Mouse (Mus musculus) kidney, embryonic 15.5 days (tissue): ENCODE results near the gene Carnmt1. TPM values are rescaled to one million over a fixed set of nuclear protein-coding genes. Genes with fewer than 3 reads are reported as not detected.
A peak's percentile ranks its signal among the peaks of the same experiment; 100 is the strongest.

Source experiments
- ATAC-seq: fragments of 200-750 bp; cut with Nextera tagmentation; replicated peaks from 2 replicates; pipeline ENCODE4 v1.8.0; 2017; ENCODE audit warnings: moderate TSS enrichment; ENCODE audit not compliant: low FRiP score
- H3K27ac ChIP-seq: fragments of 300-500 bp; sonication (generic); 2 replicates; pipeline ENCODE4 v1.5.1; 2015; ENCODE audit warnings: mild to moderate bottlenecking, inconsistent platforms
- H3K27me3 ChIP-seq: fragments of 300-500 bp; sonication (generic); 2 replicates; pipeline ENCODE4 v1.6.1; 2015; ENCODE audit warnings: inconsistent platforms
- H3K36me3 ChIP-seq: fragments of 300-500 bp; sonication (generic); 2 replicates; pipeline ENCODE4 v1.6.1; 2015; ENCODE audit warnings: inconsistent platforms
- H3K4me1 ChIP-seq: fragments of 300-500 bp; sonication (generic); 2 replicates; pipeline ENCODE4 v1.6.1; 2015; ENCODE audit warnings: inconsistent platforms
- H3K4me2 ChIP-seq: fragments of 300-500 bp; sonication (generic); 2 replicates; pipeline ENCODE4 v1.6.1; 2015; ENCODE audit warnings: moderate library complexity, mild to moderate bottlenecking, inconsistent platforms
- H3K4me3 ChIP-seq: fragments of 300-500 bp; sonication (generic); replicated peaks from 2 replicates; pipeline ENCODE4 v1.5.1; 2015; ENCODE audit warnings: mild to moderate bottlenecking, inconsistent platforms
- H3K9ac ChIP-seq: fragments of 300-500 bp; sonication (generic); 2 replicates; pipeline ENCODE4 v1.6.1; 2015; ENCODE audit warnings: mild to moderate bottlenecking, inconsistent platforms
- H3K9me3 ChIP-seq: fragments of 300-500 bp; sonication (generic); replicated peaks from 2 replicates; pipeline ENCODE4 v1.6.1; 2016; ENCODE audit warnings: inconsistent platforms
- WGBS: fragments of 180-500 bp; shearing (Covaris S2); methylation state at CpG from one replicate; pipeline ENCODE4 v1.1.7; 2015; ENCODE audit warnings: mixed read lengths; 5-methylcytosine and 5-hydroxymethylcytosine counted together
- polyA plus RNA-seq: library from polyadenylated mRNA; unstranded; fragments of >200 nt; fragmentation: Nextera tagmentation; extraction: Ambion mirVana; gene quantifications from 2 replicates; pipeline ENCODE4 v1.2.1, GENCODE M21; 2015

The Carnmt1 gene
- 32.8 and 35.2 TPM in 2 replicates for polyA plus RNA-seq

- H3K27me3 ChIP-seq, result no peaks in the 10 kb centered on the region
- H3K27ac ChIP-seq, result peak within 1 kb of the TSS; percentile 88
- H3K36me3 ChIP-seq, result no peaks in the 10 kb centered on the region
- H3K4me2 ChIP-seq, result peak within 1 kb of the TSS; percentile 56
- no peaks in the 10 kb centered on the region for H3K9me3 ChIP-seq
- ATAC-seq, result peak; percentile 97
- H3K4me3 ChIP-seq, result peak within 1 kb of the TSS; percentile 90
- H3K9ac ChIP-seq, result peak within 1 kb of the TSS; percentile 90
- under 1% methylated on average over 51 of the region's 58 CpGs for WGBS
- H3K4me1 ChIP-seq, result peaks cover 27% of the 10 kb centered on the region
Measured at GRCm38 (mm10) chr19:18670608-18671007, at the start of gene Carnmt1. TSS of gene Carnmt1 (plus strand) at chr19:18670764.

- no peak overlapping the region for H3K4me3 ChIP-seq
- H3K4me1 ChIP-seq, result peaks cover 12% of the 10 kb centered on the region; the same call in 1 of the 2 replicates
- no peak overlapping the region for H3K9ac ChIP-seq
- H3K4me2 ChIP-seq, result no peak overlapping the region
- no peak overlapping the region for H3K27ac ChIP-seq
- no peak for ATAC-seq
- H3K27me3 ChIP-seq, result no peaks in the 10 kb centered on the region
- no peaks in the 10 kb centered on the region for H3K9me3 ChIP-seq
- no peaks in the 10 kb centered on the region for H3K36me3 ChIP-seq
- 65% methylated on average over 2 of the region's 2 CpGs for WGBS
Measured at GRCm38 (mm10) chr19:18623894-18624293, 46.7 kb upstream of the Carnmt1 start.

GRCm38 (mm10) chr19:18629589-18629988 lies 41.0 kb upstream of the Carnmt1 start:
- H3K27ac ChIP-seq, result peak overlapping the region; percentile 95
- H3K36me3 ChIP-seq, result no peaks in the 10 kb centered on the region
- peaks cover 34% of the 10 kb centered on the region for H3K4me1 ChIP-seq
- no peak overlapping the region for H3K9ac ChIP-seq
- peak overlapping the region; percentile 70 for H3K4me2 ChIP-seq
- WGBS, result 78% methylated on average over 1 of the region's 1 CpGs
- ATAC-seq, result no peak; the same call in 1 of the 2 replicates
- peak overlapping the region; percentile 93; the same call in 1 of the 2 replicates for H3K4me3 ChIP-seq
- no peaks in the 10 kb centered on the region for H3K27me3 ChIP-seq
- H3K9me3 ChIP-seq, result no peaks in the 10 kb centered on the region

GRCm38 (mm10) chr19:18630221-18631119 lies 40.1 kb upstream of the Carnmt1 start:
- H3K9me3 ChIP-seq, result no peaks in the 10 kb centered on the region
- peak overlapping the region; percentile 70 for H3K4me2 ChIP-seq
- 7% methylated on average over 17 of the region's 17 CpGs for WGBS
- no peak; the same call in 1 of the 2 replicates for ATAC-seq
- H3K36me3 ChIP-seq, result no peaks in the 10 kb centered on the region
- no peaks in the 10 kb centered on the region for H3K27me3 ChIP-seq
- H3K4me3 ChIP-seq, result peak overlapping the region; percentile 93
- peak overlapping the region; percentile 89 for H3K9ac ChIP-seq
- H3K4me1 ChIP-seq, result peaks cover 34% of the 10 kb centered on the region
- H3K27ac ChIP-seq, result peak overlapping the region; percentile 95

- ATAC-seq, result peak; percentile 69
- no peaks in the 10 kb centered on the region for H3K9me3 ChIP-seq
- H3K4me1 ChIP-seq, result peaks cover 32% of the 10 kb centered on the region
- H3K27ac ChIP-seq, result peak overlapping the region; percentile 95
- peak overlapping the region; percentile 70 for H3K4me2 ChIP-seq
- no peaks in the 10 kb centered on the region for H3K36me3 ChIP-seq
- H3K9ac ChIP-seq, result peak overlapping the region; percentile 89
- under 1% methylated on average over 34 of the region's 40 CpGs for WGBS
- H3K4me3 ChIP-seq, result peak overlapping the region; percentile 93
- no peaks in the 10 kb centered on the region for H3K27me3 ChIP-seq
Measured at GRCm38 (mm10) chr19:18631161-18631643, 39.4 kb upstream of the Carnmt1 start.

- no peaks in the 10 kb centered on the region for H3K36me3 ChIP-seq
- H3K27ac ChIP-seq, result peak within 1 kb of the TSS; percentile 95
- H3K9me3 ChIP-seq, result no peaks in the 10 kb centered on the region
- H3K9ac ChIP-seq, result peak within 1 kb of the TSS; percentile 89
- no peaks in the 10 kb centered on the region for H3K27me3 ChIP-seq
- WGBS, result under 1% methylated on average over 51 of the region's 51 CpGs
- peaks cover 30% of the 10 kb centered on the region for H3K4me1 ChIP-seq
- peak within 1 kb of the TSS; percentile 93 for H3K4me3 ChIP-seq
- H3K4me2 ChIP-seq, result peak within 1 kb of the TSS; percentile 70
- peak; percentile 98 for ATAC-seq
Measured at GRCm38 (mm10) chr19:18631644-18632219, 38.8 kb upstream of the Carnmt1 start, which contains the start of the genes Ostf1 and Nmrk1. TSS of gene Ostf1 (minus strand) at chr19:18631823. TSS of gene Nmrk1 (plus strand) at chr19:18631950.

GRCm38 (mm10) chr19:18632231-18633185 lies 38.1 kb upstream of the Carnmt1 start:
- Histone ChIP-seq H3K4me2 (peak overlapping the region; percentile 70), H3K4me3 (peak overlapping the region; percentile 93), H3K27ac (peak overlapping the region; percentile 95; the same call in 1 of the 2 replicates), H3K36me3 (no peaks in the 10 kb centered on the region), H3K9ac (peak overlapping the region; percentile 89), H3K27me3 (no peaks in the 10 kb centered on the region), H3K4me1 (peaks cover 29% of the 10 kb centered on the region), H3K9me3 (no peaks in the 10 kb centered on the region)
- ATAC-seq, result no peak
- 58% methylated on average over 13 of the region's 13 CpGs for WGBS

GRCm38 (mm10) chr19:18637954-18638353 lies 32.6 kb upstream of the Carnmt1 start:
- 85% methylated on average over 5 of the region's 5 CpGs for WGBS
- Histone ChIP-seq H3K4me1 (0 out of 2 replicates have a peak, but pooled peaks cover 8% of the 10 kb centered on the region), H3K27me3 (no peaks in the 10 kb centered on the region), H3K27ac (no peak overlapping the region), H3K4me2 (no peak overlapping the region), H3K9ac (no peak overlapping the region), H3K4me3 (no peak overlapping the region), H3K36me3 (peaks cover 3% of the 10 kb centered on the region; the same call in 1 of the 2 replicates), H3K9me3 (no peaks in the 10 kb centered on the region)
- ATAC-seq, result no peak

- no peaks in the 10 kb centered on the region for H3K27me3 ChIP-seq
- no peak overlapping the region for H3K27ac ChIP-seq
- H3K9me3 ChIP-seq, result no peaks in the 10 kb centered on the region
- no peak overlapping the region for H3K9ac ChIP-seq
- H3K4me3 ChIP-seq, result no peak overlapping the region
- WGBS, result 51% methylated on average over 5 of the region's 5 CpGs
- ATAC-seq, result no peak
- peaks cover 3% of the 10 kb centered on the region; the same call in 1 of the 2 replicates for H3K36me3 ChIP-seq
- 0 out of 2 replicates have a peak, but pooled peaks cover 6% of the 10 kb centered on the region for H3K4me1 ChIP-seq
- H3K4me2 ChIP-seq, result no peak overlapping the region
Measured at GRCm38 (mm10) chr19:18638949-18639348, 31.6 kb upstream of the Carnmt1 start.

- H3K36me3 ChIP-seq, result peaks cover 3% of the 10 kb centered on the region; the same call in 1 of the 2 replicates
- no peaks in the 10 kb centered on the region for H3K9me3 ChIP-seq
- no peak overlapping the region for H3K4me3 ChIP-seq
- no peak overlapping the region for H3K27ac ChIP-seq
- no peak for ATAC-seq
- H3K27me3 ChIP-seq, result no peaks in the 10 kb centered on the region
- no peak overlapping the region for H3K9ac ChIP-seq
- H3K4me2 ChIP-seq, result no peak overlapping the region
- 0 out of 2 replicates have a peak, but pooled peaks cover 6% of the 10 kb centered on the region for H3K4me1 ChIP-seq
- 27% methylated on average over 2 of the region's 2 CpGs for WGBS
Measured at GRCm38 (mm10) chr19:18639552-18639951, 31.0 kb upstream of the Carnmt1 start.

- H3K4me3 ChIP-seq, result no peak overlapping the region
- no peak overlapping the region for H3K4me2 ChIP-seq
- no peaks in the 10 kb centered on the region for H3K9me3 ChIP-seq
- WGBS, result 51% methylated on average over 4 of the region's 4 CpGs
- no peak overlapping the region for H3K9ac ChIP-seq
- H3K36me3 ChIP-seq, result peaks cover 3% of the 10 kb centered on the region; the same call in 1 of the 2 replicates
- no peak overlapping the region for H3K27ac ChIP-seq
- H3K4me1 ChIP-seq, result 0 out of 2 replicates have a peak, but pooled peaks cover 6% of the 10 kb centered on the region
- no peaks in the 10 kb centered on the region for H3K27me3 ChIP-seq
- ATAC-seq, result 0 out of 2 replicates have a peak, but pooled peaks have one; percentile 41
Measured at GRCm38 (mm10) chr19:18641001-18641400, 29.6 kb upstream of the Carnmt1 start.
